Mouse (Mus musculus): ENCODE data around the gene Gatd1.

- no peak for TF ChIP-seq CHD2 (IDR thresholded peaks at IDR 0.05; ENCODE audit: low read depth, low read length)
- no peak for TF ChIP-seq MAFK (IDR thresholded peaks at IDR 0.05; ENCODE audit: insufficient read depth, low read depth, low read length)
- TF ChIP-seq ZC3H11A (IDR thresholded peaks at IDR 0.05; ENCODE audit: borderline replicate concordance, low read depth, low read length), result no peak
- no peak for TF ChIP-seq ZNF384 (IDR thresholded peaks at IDR 0.05; ENCODE audit: low read depth, low read length)
These were observed 41.1 kb upstream of the Gatd1 start, which contains the start of gene Pnpla2 for GRCm38 (mm10) chr7:141454967-141455551.
